Mouse (Mus musculus) E14TG2a.4 (cell line): ENCODE results near the gene Pla2g5.

Source experiments
- CTCF ChIP-seq: conservative IDR thresholded peaks from 2 replicates; pipeline ENCODE4 v1.5.1; 2014; ENCODE audit warnings: low read length
- NANOG ChIP-seq: IDR thresholded peaks from 2 replicates; pipeline ENCODE4 v1.6.1; 2014; ENCODE audit warnings: borderline replicate concordance, low read length, mixed read lengths
- POU5F1 ChIP-seq: IDR thresholded peaks from 2 replicates; pipeline ENCODE4 v1.6.1; 2014; ENCODE audit warnings: low read length, borderline replicate concordance

GRCm38 (mm10) chr4:138754432-138754831 is 108.8 kb downstream of the Pla2g5 start:
- TF ChIP-seq CTCF (no peak), POU5F1 (no peak), NANOG (no peak)
